In the genomic region with DNA sequence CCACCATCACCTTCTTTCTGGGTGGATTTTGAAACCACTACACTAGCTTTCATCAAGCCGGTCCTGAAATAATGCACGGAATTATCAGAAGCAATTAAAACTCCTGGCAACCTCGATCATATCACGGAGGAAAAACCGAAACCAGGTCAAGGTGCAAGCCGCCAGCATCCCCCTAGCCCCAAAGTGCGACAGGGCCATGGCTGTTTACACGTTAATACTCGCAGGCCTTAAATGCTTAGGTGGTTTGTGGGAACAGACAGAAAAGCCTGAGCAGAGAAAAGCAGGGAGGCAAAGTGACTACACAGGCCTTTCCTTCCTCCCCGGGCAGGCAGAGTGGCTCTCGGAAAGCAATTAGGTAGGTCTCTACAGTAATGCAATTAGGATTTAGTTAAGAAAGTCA, we compare ENCODE assay signal across 7 mouse cellular contexts. TPM values are rescaled to one million over a fixed set of nuclear protein-coding genes. Genes with fewer than 3 reads are reported as not detected.
DNase-seq lines count a peak whose midpoint lies in the region; ATAC-seq and TF ChIP-seq lines count a peak whose summit lies in the region.

No protein-coding gene starts in this region.

- peak overlapping the region; percentile 51; the same call in 1 of the 2 replicates for H3K27ac ChIP-seq in thymus, adult 2 months (ENCODE audit: control insufficient read depth, insufficient read depth, low read length)
- H3K27ac ChIP-seq in hindbrain, embryonic 10.5 days: peak overlapping the region; percentile 96
- peak overlapping the region; percentile 95 for H3K27ac ChIP-seq in neural tube, embryonic 15.5 days (replicated peaks)

- TF ChIP-seq CTCF in thymus, adult 2 months (IDR thresholded peaks at IDR 0.05; ENCODE audit: borderline replicate concordance, control insufficient read depth, extremely low read depth, insufficient read depth, low read length, poor library complexity): no peak

- WGBS in thymus, adult 2 months: 3% methylated on average over 11 of the region's 11 CpGs
- whole genome bisulfite sequencing in hindbrain, embryonic 10.5 days: 11% methylated on average over 11 of the region's 11 CpGs
- WGBS in neural tube, embryonic 15.5 days: 4% methylated on average over 11 of the region's 11 CpGs

- no peaks in the 10 kb centered on the region for H3K36me3 ChIP-seq in thymus, adult 2 months (ENCODE audit: control insufficient read depth, insufficient read depth, low read length)
- H3K36me3 ChIP-seq in hindbrain, embryonic 10.5 days: 0 out of 2 replicates have a peak, but pooled peaks cover 8% of the 10 kb centered on the region
- H3K36me3 ChIP-seq in neural tube, embryonic 15.5 days: no peaks in the 10 kb centered on the region

- peak overlapping the region; percentile 73 for H3K4me2 ChIP-seq in neural tube, embryonic 15.5 days

- no peaks in the 10 kb centered on the region for H3K27me3 ChIP-seq in thymus, adult 2 months (ENCODE audit: control insufficient read depth, insufficient read depth, low read length)
- H3K27me3 ChIP-seq in hindbrain, embryonic 10.5 days (ENCODE audit: insufficient read depth, poor library complexity, severe bottlenecking): no peaks in the 10 kb centered on the region
- no peaks in the 10 kb centered on the region for H3K27me3 ChIP-seq in neural tube, embryonic 15.5 days (replicated peaks)

- ATAC-seq in neural tube, embryonic 15.5 days (ENCODE audit: low FRiP score): no peak

- TF ChIP-seq POLR2A in thymus, adult 2 months (IDR thresholded peaks at IDR 0.05; ENCODE audit: control insufficient read depth, extremely low read depth, insufficient read depth, low read length, poor library complexity): no peak

- peak; percentile 25 for DNase-seq in thymus, adult 2 months
- DNase-seq in thymus, adult 18-20 months: no peak
- DNase-seq in cerebellum, postnatal 36 days: peak; percentile 23 to 37
- peak; percentile 6 for DNase-seq in hindbrain, embryonic 10.5 days (ENCODE audit: low spot score)
- DNase-seq in liver: peak; percentile 10
- DNase-seq in urinary bladder, postnatal 14 days (ENCODE audit: low spot score): no peak

- peak overlapping the region; percentile 88 for H3K9ac ChIP-seq in neural tube, embryonic 15.5 days (replicated peaks)

- peaks cover 40% of the 10 kb centered on the region for H3K4me1 ChIP-seq in thymus, adult 2 months (replicated peaks; ENCODE audit: control insufficient read depth, insufficient read depth, low read length)
- H3K4me1 ChIP-seq in hindbrain, embryonic 10.5 days (replicated peaks): peaks cover 51% of the 10 kb centered on the region
- H3K4me1 ChIP-seq in neural tube, embryonic 15.5 days: peaks cover 52% of the 10 kb centered on the region

- peak overlapping the region; percentile 83 for H3K4me3 ChIP-seq in thymus, adult 2 months (ENCODE audit: control insufficient read depth, insufficient read depth, low read length)
- peak overlapping the region; percentile 84 for H3K4me3 ChIP-seq in hindbrain, embryonic 10.5 days
- H3K4me3 ChIP-seq in neural tube, embryonic 15.5 days (replicated peaks): peak overlapping the region; percentile 83

- no peaks in the 10 kb centered on the region for H3K9me3 ChIP-seq in hindbrain, embryonic 10.5 days
- H3K9me3 ChIP-seq in neural tube, embryonic 15.5 days (replicated peaks): no peaks in the 10 kb centered on the region

RNA-seq across cellular contexts. Expression of a gene that starts 16.4 kb away (rescaled TPM):
- polyA plus RNA-seq in thymus, adult 2 months (2012; rRNA removed): 33.2 and 45.0 TPM in 2 replicates
- 20.8 TPM in 2 replicates for polyA plus RNA-seq in hindbrain, embryonic 10.5 days (2016; fragmentation: Nextera tagmentation; extraction: Ambion mirVana)
- polyA plus RNA-seq in neural tube, embryonic 15.5 days (2015; fragmentation: Nextera tagmentation; extraction: Ambion mirVana): 31.2 and 37.7 TPM in 2 replicates

Comparison
In these comparisons a context has a peak if more than half of its experiments do, and no peak if none do; other contexts are left out.
1. DNase-seq: peak in thymus, adult 2 months (single experiment), cerebellum, postnatal 36 days (2 of 2), hindbrain, embryonic 10.5 days (single experiment) and liver (single experiment); none in thymus, adult 18-20 months (0 of 2) and urinary bladder, postnatal 14 days (single experiment).
2. Peak in every context shown above with its lines, with median percentiles within 50 percentile points of each other: H3K27ac ChIP-seq and H3K4me3 ChIP-seq.